Mouse (Mus musculus) ovary, postnatal 10 days (tissue): ENCODE data around the gene Zfp541.

Source experiments
- DNase-seq: peaks from one replicate; pipeline ENCODE4 v3.0.0; 2022; ENCODE audit warnings: low spot score

Zfp541 gene

DNA sequence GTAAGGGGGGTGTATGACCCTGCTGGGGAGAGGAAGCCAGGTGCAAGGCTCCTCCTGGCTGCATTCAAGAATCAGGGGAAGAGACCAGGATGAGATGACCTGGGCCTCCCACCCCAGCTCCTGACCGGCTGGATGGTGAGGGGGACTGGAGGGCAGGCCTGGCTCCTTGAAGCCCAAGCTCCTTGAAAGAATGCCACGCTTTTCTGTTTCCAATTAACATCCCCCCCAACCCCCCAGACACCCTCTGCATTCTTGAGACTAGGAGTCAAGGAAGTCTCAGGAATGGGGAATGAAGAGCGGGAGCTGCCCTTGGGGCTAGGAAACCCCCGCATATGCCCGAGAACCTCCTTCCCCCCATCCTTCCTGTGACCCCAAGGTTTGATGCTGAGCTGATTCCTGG lies 17.1 kb upstream of the Zfp541 start:
- no peak for DNase-seq

DNA sequence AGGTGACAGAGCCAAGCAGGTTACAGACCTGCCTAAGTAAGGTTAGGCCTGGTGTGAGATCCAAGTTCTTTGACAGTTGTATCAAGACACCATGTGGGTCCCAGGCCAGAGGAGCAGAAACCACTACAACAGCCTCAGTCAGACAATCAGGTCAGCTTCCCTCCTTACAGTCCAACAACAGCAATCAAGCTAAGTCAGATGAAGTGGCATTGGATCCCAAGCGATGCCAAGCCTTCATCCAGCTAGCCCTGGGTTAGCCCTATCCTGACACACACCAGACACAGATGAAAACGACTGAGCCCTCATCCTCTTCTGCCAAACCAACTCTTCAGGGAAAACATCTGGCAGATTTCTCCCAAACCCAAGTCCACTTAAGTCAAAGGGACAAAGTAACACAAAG lies 16.1 kb upstream of the Zfp541 start:
- DNase-seq = no peak

DNA sequence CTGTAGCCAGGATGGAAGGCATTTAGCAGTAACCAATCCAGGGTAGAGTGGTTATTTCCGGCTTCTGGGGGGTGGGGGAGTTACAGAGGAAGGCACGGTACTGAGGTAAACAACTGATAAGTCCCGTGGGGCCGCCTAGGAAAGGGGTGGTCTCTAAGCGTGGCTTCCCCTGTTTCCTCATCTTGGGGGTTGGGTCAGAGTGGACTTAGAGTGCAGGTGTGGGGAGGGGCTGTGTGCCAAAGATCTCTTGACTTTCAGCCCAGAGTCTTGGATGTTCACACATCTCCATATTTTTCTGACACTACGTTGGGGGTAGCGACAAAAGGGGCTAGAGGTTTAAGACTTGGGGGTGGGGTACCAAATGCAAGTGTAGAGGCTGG lies 15.5 kb upstream of the Zfp541 start:
- DNase-seq = no peak

DNA sequence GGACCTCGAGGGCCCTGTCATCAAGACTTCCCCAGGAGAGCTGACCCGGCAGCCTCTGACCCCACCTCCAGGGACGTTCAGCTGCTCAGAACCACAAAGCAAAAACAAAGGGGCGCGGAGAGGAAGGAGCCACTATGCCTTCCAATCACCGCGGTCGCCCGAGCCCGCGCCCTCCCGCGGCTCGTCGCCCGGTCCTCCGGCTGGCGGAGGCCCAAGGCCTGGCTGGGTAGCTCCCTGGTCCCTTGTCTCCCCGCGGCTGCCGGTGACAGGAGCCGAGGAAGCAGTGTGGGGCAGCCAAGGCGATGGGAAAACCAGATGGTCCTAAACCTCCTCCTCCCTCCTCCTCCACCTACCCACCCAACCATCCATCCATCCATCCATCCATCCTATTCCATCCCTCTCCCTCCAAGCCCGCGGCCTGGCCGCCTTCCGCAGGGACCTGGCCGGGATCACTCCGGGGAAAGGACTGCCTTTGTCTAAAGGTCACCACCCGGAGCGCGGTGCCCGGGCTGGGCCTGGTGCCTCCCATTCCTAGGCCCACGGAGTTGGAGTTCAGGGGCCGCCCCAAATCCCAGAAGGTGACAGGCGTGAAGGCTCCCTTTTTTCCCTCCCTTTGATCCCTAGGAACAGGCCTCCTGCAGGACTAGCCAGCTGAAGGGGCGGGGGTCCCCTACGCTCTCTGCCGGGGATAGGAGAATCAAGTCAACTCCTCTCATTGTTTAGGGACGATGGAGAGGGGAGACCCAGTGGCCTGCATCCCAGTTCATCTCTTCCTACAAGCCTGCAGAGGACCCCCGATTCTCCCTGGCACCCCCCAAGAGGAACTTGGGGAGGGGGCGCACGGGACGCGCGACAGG lies 14.9 kb upstream of the Zfp541 start:
- DNase-seq = peak; percentile 52

DNA sequence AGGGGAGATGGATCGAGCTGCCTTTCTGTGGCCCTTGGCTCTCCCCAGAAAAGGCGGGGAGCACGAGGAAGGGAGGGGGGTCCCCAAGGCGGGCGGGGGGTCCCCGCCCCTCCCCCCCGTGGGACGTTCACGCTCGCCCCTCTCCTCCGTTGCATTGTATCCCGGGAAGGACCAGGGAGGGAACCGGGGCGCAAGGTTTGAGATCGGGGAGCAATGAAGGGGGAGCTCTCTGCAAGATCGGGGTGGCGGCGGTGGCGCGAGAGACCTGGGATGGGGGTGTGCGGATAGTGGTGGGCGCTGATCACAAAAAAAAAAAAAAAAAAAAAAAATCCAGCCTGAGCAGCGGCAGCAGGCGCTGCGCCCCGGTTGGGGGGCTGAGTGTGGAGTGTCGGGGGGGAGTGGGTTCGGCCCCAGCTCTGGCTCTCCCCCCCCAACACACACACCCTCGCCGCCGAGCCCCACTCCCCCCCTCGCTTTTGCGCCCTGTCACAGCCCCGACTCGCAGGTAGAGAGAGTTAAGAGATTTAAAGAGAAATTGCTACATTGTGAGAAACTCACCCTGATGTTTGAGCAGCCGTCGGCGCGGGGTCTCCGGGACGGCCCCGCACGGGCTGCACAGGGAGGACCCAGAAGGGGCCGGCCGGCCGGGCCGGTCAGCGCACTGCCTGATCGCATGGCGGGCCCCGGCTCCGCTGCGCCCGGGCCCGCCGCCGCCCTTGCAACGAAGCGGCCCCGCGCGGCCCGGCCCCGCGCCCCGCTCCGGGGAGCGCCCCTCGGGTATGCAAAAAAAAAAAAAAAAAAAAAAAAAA lies 14.1 kb upstream of the Zfp541 start, which contains the start of gene Bicra:
Gene Bicra (minus strand): TSS at position 584 of the 809 bp plus-strand sequence.
- peak; percentile 75 for DNase-seq

DNA sequence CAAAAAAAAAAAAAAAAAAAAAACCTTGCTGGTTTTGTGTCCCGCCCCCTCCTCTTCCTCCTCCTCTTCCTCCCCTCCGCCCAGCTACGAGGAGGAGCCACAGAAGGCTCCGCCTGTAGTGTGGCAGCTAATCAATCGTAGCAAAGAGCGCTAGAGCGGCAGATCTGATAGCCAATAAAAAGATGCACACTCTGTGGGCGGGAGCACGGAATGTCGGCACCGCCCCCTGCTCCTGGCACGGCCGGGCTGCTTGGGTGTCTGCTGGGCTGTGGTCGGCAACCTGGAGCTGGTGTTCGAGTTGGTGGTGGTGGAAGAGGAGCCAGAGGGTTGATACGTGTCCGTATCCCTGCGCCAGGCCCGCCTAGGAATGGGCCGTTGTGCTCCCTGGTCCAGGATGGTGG lies 13.4 kb upstream of the Zfp541 start:
- DNase-seq = peak; percentile 95

DNA sequence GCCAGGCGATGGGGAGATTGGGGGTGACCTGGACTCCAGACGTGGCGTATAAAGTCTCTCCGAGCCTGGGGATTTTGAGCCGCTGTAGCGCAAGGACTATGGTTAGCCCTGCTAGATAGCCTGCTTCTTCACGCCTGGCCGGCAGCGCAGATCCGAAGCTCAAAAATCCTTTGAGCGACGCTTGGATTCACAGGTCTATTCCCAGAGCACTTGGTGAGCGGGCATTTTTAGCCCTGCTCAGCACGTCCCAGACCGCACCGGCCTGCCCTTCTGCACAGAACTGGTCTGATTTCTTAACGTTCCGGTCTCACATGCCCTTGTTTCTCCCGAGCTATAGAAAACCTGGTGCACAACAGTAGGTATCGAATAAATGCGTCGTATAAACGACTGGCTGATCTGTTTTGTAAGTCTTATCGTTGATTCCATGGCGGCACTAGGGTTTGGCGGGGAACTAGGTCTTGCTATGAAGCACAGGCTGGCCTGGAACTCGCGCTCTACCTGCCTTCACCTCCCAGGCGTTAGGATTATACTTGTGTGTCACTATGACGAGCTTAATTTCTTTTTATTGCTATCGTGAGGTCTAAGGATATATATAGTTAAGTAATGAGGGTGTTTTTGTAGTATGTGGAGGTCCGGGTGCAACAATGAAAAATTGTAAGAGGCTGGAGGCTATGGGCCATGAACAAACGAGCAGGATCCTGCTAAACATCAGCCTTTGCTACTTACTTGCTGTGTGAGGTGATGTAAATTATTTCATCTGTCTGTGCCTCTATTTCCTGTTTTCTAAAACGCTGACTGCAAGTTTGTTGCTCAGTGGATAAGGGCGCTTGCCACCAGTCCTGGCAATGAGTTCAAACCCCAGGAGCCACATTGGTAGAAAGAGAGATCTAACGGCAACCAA lies 12.7 kb upstream of the Zfp541 start:
- DNase-seq = no peak

DNA sequence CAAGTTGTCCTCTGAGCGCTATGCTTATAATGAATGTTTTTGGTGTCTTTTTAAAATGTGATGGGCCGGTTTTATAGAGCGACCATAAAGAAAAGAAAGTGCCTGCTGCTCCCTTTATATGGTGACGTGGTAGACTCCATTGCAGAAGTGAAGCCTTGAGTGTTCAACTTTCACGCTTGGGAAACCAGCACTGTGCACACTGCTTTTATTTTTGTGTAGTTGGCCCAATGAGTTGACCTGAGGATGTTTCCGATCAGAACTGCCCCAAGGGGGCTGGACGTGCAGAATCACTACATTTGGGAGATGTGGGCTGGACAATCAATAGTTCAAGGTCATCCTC lies 12.1 kb upstream of the Zfp541 start:
- DNase-seq = no peak

DNA sequence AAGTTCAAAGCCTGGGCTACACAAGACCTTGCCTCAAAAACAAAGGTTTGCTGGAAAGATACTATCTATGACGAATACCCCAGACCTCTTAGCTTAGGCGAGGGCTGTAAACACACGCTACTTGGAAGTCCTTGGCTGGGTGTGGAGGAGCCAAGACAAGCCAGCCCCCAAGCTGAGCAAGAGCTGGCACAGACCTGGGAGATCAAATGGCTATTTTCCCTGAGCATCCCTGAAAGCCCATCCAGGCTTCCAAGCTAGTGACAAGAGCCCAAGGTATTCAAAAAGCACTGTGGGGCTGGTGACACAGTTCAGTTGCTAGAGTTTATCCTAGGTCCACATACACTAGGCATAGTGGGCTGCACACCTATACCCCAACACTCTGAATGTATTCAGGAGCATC lies 11.0 kb upstream of the Zfp541 start:
- DNase-seq = no peak

DNA sequence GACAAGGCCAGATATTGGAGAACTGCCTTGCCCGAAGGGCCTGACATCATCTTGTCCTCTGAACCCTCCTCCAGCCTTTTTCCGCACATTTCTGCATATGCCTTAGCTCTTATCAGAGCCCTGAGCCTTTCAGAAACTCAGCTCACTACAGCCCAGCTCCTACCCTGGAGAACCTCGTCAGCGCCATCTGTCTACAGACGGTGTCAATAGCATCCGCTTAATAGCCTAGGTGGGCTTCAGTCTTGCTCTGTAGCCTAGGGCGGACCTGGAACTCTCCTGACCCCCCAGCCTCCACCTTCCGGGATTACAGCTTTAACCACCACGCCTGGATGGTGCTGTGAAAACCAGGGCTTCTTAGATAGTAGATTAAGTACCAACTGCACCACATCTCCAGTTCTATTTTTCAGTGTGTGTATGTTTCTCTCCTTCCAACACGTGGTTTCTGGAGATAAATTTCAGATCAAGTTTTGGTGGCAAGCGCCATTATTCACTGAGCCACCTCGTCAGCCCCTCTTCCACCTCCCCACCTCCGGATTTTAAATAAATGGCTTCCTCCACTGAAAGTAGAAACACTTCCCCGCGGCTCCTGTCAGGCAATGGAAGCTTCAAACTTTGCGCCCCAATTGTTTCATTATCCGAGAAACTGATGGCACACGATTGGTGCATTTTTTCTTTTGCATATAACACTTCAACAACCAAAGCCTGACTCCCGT lies 9.6 kb upstream of the Zfp541 start:
- DNase-seq = peak; percentile 46

DNA sequence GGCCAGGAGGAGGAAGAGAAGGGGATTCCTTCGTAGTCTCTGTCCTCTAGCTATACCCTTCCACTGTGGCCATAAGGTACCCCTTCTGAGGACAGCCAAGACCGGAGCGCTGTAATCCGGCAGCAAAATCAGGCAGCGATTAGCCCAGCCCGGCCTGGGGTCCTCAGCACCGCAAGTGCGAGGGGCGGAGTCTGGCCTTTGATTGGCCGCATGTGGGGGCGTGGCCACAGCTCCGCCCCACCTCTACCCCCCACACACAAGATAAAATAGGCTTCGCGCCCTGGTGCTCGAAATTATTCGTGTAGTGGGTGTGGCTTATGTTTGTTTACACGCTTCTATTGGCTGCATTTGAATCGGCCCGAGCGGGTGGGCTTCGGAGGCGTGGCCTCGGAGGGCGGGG lies 8.9 kb upstream of the Zfp541 start:
- DNase-seq = peak; percentile 81

DNA sequence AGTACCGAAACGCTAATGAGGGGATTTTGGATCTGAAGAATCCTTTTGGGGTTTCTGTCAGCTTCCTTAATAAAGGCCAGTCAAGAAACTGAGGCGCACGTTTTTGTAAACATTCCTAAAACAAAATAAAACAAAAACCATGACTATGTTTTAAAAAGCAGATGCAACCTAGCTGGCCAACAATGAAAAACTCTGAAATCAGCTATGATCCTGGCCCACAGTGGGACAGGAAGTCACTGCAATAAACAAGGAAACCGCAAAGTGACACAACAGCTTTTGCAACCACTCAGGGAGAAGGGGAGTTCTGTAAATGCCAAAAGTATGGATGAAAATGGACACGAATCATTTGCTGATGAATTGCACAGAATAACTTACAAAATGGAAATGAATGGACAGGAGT lies 8.5 kb upstream of the Zfp541 start:
- DNase-seq = no peak

DNA sequence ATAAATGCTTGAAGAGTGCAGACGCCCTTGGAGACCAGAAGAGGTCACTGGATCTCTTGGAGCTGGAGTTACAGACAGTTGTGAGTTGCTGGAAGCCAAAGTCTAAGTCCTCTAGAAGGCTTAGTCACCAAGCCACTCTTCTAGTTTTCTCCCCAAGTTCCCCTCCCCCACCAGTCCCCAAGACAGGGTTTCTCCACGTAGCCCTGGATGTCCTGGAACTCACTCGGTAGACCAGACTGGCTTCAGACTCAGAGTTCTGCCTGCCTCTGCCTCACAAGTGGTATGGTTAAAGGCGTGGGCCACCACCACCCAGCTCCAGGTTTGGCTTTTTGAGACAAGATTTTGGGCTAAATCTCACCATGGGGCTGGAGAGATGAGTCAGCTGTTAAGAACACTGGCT lies 6.6 kb upstream of the Zfp541 start:
- DNase-seq = no peak

DNA sequence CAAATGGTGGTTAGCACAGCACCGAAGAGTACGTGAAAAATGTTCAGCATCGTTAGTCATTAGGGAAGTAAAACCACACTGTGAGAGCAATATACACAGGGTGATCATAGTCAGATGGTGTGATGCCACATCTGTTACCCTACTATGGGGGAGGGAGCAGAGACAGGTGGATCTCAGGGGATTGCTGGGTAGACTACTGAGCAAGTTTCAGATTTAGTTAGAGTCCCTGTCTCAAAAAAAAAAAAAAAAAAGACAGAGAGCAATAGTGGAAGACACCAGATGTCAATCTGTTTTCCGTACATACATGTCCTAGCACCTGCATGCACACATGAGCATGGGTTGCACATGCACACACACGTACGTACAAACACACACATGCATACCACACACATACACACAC lies 5.9 kb upstream of the Zfp541 start:
- no peak for DNase-seq

DNA sequence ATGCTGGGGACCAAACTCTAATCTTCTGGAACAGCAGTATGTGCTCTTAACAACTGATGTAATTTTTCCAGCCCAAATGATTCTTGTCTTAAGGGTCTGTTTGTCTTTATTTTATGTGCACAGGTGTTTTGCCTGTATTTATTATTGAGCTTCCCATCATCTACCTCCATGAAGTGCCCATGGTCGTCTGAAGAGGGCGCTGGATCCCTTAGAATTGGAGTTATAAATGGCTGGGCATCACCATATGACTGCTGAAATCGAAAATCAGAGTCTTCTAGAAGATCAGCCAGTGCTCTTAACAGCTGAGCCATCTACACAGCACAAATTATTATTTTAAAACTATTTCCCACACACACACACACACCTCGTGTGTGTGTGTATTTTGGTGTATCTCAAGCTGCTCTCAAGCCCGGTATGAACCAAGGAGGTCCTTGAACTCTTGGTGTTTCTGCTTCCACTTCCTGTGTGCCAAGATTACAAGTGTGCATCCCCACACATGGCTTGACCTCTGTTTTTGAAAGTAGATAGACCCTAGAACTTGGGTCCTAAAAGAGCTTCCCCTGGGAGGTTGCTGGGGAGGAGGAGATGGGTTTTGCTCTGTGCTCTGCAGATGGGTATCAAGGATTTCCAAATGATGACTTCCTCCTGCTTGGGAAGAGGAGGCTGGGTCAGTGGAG lies 5.0 kb upstream of the Zfp541 start:
- no peak for DNase-seq

DNA sequence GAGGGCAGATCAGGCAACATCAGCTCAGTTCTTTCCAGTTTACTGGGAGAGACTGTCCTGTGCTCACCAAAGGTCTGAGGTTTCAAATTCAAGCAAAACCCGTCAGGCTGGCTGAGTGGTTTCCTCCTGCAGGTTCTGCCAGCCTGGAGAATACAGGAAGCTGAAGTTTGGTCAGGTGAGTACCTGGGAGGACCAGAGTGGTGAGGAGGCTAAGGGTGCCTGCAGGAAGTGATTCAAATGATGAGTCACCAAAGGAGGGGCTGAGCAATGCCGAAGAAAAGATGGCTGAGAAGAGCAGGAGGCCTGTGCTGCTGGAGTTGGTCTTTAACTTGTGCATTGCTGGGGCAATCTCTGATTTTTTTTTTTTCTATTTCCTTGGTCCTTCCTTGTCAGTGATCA lies 4.5 kb upstream of the Zfp541 start:
- no peak for DNase-seq

DNA sequence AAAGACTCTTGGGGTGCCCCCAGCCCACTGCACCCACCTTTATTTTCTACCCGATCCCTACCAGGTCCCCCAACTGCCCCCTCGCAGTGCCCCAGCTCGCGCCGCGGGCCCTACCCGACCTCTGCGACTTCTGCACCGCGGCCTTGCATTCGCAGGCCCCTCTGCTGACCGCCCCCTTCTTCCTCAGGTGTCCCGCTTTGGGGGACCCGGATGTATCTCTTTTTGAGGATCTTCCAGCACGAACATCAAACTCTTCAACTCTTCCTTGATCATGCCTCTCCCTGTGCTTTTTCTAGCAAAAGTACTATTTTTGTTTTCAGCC lies 446 bp downstream of the Zfp541 start:
- no peak for DNase-seq

DNA sequence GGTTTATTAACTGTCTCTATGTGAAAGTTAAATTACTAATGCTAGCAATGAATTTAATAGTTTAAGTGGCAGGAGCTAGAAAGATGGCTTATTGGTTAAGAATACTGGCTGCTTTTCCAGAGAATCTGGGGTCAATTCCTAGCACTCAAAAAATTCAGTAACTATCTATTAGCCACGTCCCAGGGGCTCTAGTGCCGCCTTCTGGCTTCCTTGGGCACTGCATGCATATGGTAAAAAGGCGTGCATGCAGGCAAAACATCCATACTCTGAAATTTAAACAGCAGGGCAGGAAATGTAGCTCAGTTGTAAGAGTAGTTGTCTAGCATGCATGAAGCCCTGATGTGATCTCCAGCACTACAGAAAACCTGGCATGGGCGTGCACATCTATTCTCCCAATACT lies 1.9 kb downstream of the Zfp541 start:
- no peak for DNase-seq

DNA sequence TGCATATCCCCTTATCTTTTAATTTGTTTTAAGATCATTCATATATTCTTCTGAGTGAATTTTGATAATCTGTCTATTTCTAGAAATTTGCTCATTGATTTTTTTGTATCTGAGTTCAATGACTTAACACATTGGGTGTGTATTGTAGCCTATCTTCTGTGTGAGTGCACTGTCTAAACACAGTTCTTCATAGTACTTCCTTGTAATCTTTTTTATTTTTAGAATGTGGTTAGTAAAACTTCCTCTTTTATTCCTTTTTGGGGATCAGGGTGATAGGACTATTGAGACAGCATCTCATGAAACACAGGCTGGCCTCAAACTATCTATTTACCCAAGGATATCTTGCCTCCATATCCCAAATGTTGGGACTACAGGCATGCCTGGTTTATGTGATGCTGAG lies 9.2 kb downstream of the Zfp541 start:
- no peak for DNase-seq

DNA sequence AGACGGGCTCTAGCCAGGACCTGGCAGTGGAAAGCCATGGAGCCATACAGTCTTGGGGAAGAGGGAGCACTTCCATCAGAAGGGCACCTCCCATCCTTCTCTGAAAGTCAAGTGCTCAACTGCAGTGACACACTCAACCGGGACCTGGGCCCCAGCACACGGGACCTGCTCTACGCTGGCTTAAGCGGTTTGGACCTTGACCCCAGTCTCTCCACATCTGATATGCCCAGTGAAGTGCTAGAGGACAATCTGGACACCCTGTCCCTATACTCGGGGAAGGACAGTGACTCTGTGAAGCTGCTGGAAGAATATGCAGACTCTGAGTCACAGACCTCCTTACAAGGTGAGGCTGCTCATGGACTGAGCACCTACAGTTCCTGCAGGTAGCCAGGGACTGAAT lies 10.3 kb downstream of the Zfp541 start:
- no peak for DNase-seq

DNA sequence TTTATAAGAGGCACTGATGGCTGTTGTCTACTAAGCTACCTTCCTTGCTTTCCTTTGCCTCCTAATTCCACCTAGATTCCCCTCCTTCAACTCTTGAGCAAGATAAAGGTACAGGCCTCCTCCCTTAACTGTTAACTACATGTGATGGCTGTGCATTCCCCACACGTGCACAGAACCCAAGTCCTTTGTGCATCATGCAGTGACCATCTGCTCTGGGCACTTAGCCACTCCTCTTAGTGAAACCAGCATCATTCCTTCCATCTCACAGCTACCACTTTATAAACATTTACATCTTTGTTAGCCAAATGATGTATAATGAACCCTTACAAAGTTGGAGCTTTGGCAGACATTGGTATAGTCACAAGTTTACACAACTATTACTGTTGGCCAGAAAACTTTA lies 18.3 kb downstream of the Zfp541 start:
- no peak for DNase-seq
